Mouse (Mus musculus) midbrain, embryonic 15.5 days (tissue): ENCODE measurements at regions not wholly inside any gene's neighbourhood (a gene's known extent, or its start where the extent isn't known, plus 50 kb on each side); places are given as distances from the start of the nearest gene placed in this dataset.
"Not testable (repeated sequence)": the region's sequence is repeated elsewhere in the genome, so short reads cannot be mapped to it uniquely, and the experiment has no call there.

Experiments
- ATAC-seq: fragments of 200-750 bp; cut with Nextera tagmentation; replicated peaks from 2 replicates; pipeline ENCODE4 v1.8.0; 2017; ENCODE audit warnings: moderate TSS enrichment
- H3K27ac ChIP-seq: fragments of 300-500 bp; sonication (generic); 2 replicates; pipeline ENCODE4 v1.5.1; 2015; ENCODE audit warnings: mild to moderate bottlenecking, inconsistent platforms
- H3K27me3 ChIP-seq: fragments of 300-500 bp; sonication (generic); replicated peaks from 2 replicates; pipeline ENCODE4 v1.6.1; 2015; ENCODE audit warnings: inconsistent platforms
- H3K36me3 ChIP-seq: fragments of 300-500 bp; sonication (generic); replicated peaks from 2 replicates; pipeline ENCODE4 v1.6.1; 2015; ENCODE audit warnings: inconsistent platforms
- H3K4me1 ChIP-seq: fragments of 300-500 bp; sonication (generic); 2 replicates; pipeline ENCODE4 v1.6.1; 2015; ENCODE audit warnings: inconsistent platforms
- H3K4me2 ChIP-seq: fragments of 300-500 bp; sonication (generic); 2 replicates; pipeline ENCODE4 v1.6.1; 2015; ENCODE audit warnings: inconsistent platforms, mild to moderate bottlenecking, moderate library complexity
- H3K4me3 ChIP-seq: fragments of 300-500 bp; sonication (generic); 2 replicates; pipeline ENCODE4 v1.5.1; 2015; ENCODE audit warnings: mild to moderate bottlenecking, inconsistent platforms
- H3K9ac ChIP-seq: fragments of 300-500 bp; sonication (generic); 2 replicates; pipeline ENCODE4 v1.6.1; 2015; ENCODE audit warnings: mild to moderate bottlenecking, inconsistent platforms
- H3K9me3 ChIP-seq: fragments of 300-500 bp; sonication (generic); 2 replicates; pipeline ENCODE4 v1.6.1; 2016; ENCODE audit warnings: inconsistent platforms
- WGBS: fragments of 180-500 bp; shearing (Covaris S2); methylation state at CpG from one replicate; pipeline ENCODE4 v1.1.7; 2015; ENCODE audit warnings: mixed read lengths; 5-methylcytosine and 5-hydroxymethylcytosine counted together

- Histone ChIP-seq H3K9me3 (no peaks in the 10 kb centered on the region), H3K9ac (no peak overlapping the region), H3K4me3 (no peak overlapping the region), H3K36me3 (no peaks in the 10 kb centered on the region), H3K27me3 (no peaks in the 10 kb centered on the region), H3K4me1 (no peaks in the 10 kb centered on the region), H3K4me2 (no peak overlapping the region), H3K27ac (no peak overlapping the region)
- ATAC-seq = no peak
- 42% methylated on average over 7 of the region's 7 CpGs for WGBS
Observed at GRCm38 (mm10) chr6:14528564-14528963, 226.5 kb downstream of the Ppp1r3a start.

- whole genome bisulfite sequencing = 27% methylated on average over 2 of the region's 2 CpGs
- H3K4me1 ChIP-seq = no peaks in the 10 kb centered on the region
- ATAC-seq = no peak
- no peaks in the 10 kb centered on the region for H3K27me3 ChIP-seq
- no peaks in the 10 kb centered on the region for H3K36me3 ChIP-seq
- H3K4me3 ChIP-seq = no peak overlapping the region
- H3K9ac ChIP-seq = no peak overlapping the region
- no peak overlapping the region for H3K27ac ChIP-seq
- H3K4me2 ChIP-seq = no peak overlapping the region
- H3K9me3 ChIP-seq = no peaks in the 10 kb centered on the region
Observed at GRCm38 (mm10) chr6:14522742-14523141, 232.3 kb downstream of the Ppp1r3a start.

DNA sequence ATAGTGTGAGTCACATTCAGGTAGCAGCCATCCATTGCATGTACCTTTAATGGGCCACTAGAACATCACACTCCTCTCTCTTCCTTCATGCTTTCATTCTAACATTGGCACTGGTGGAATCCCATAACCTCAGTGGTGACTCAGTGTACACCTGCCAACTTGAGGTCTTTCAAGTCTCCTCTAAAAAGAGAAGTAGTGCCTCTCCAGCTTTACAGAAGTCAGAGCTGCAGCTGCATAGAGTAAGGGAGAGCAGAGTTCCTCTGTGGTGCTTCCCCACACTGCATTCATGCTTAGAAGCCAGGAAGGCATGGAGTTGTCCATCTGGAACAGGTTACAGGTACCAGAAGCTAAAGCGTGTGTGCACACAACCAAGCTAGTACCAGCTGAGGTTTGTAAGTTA is 233.8 kb downstream of the Ppp1r3a start:
- Histone ChIP-seq H3K4me2 (no peak overlapping the region), H3K9me3 (no peaks in the 10 kb centered on the region), H3K36me3 (no peaks in the 10 kb centered on the region), H3K27me3 (no peaks in the 10 kb centered on the region), H3K27ac (no peak overlapping the region), H3K9ac (no peak overlapping the region), H3K4me3 (no peak overlapping the region), H3K4me1 (no peaks in the 10 kb centered on the region)
- WGBS = 90% methylated on average over 1 of the region's 1 CpGs
- no peak for ATAC-seq

DNA sequence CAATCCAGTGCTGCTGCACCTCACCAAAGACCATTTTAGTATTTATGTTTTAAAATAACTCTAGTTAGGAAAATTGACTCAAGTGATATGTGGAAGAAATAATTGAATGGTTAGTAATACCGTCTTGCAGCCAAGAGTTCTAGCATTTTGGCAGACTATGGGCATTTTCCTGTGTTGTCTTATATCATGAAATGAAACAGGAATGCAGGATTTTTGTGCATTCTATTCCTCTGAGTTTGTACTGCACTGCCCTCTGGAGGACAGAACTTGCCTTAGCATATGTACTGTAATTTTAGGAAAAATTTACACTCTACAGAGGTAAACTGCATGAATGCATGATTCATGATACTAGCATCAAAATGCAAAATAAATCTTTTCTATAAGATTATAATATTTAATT is 250.9 kb downstream of the Ppp1r3a start:
- Histone ChIP-seq H3K27ac (no peak overlapping the region), H3K36me3 (no peaks in the 10 kb centered on the region), H3K9ac (no peak overlapping the region), H3K27me3 (no peaks in the 10 kb centered on the region), H3K4me1 (no peaks in the 10 kb centered on the region), H3K4me3 (no peak overlapping the region), H3K4me2 (no peak overlapping the region), H3K9me3 (no peaks in the 10 kb centered on the region)
- 34% methylated on average over 1 of the region's 1 CpGs for WGBS
- peak; percentile 89 for ATAC-seq

GRCm38 (mm10) chr6:14500663-14501062 is 254.4 kb downstream of the Ppp1r3a start:
- WGBS = 89% methylated on average over 2 of the region's 2 CpGs
- no peaks in the 10 kb centered on the region for H3K9me3 ChIP-seq
- H3K4me3 ChIP-seq = no peak overlapping the region
- H3K36me3 ChIP-seq = no peaks in the 10 kb centered on the region
- ATAC-seq = no peak
- H3K4me1 ChIP-seq = no peaks in the 10 kb centered on the region
- H3K27me3 ChIP-seq = no peaks in the 10 kb centered on the region
- no peak overlapping the region for H3K9ac ChIP-seq
- H3K4me2 ChIP-seq = no peak overlapping the region
- H3K27ac ChIP-seq = no peak overlapping the region

GRCm38 (mm10) chr6:14499882-14500281 is 255.2 kb downstream of the Ppp1r3a start:
- H3K36me3 ChIP-seq, H3K27me3 ChIP-seq, H3K9ac ChIP-seq, H3K4me1 ChIP-seq, H3K27ac ChIP-seq, H3K9me3 ChIP-seq, H3K4me2 ChIP-seq, H3K4me3 ChIP-seq, ATAC-seq: not testable (repeated sequence)
- 57% methylated on average over 1 of the region's 1 CpGs for WGBS

DNA sequence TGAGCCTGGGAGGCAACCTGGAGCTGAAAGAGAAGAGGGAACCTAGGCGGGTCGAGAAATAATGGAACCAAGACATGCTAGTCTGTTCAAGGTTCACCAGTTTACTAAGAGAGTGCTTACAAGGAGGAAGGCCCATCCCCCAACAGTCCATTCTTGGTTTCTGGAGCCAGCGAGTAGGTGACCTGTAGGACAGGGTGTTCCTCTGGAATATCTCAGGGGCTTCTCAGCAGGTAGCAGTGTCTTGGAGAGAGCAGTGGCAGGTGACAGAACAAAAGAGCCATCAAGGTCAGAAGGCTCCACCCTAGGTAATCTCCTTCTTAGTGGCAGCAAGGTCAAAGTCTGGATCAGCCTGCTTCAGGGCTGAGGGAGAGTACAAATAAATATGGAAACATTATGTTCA is 268.4 kb downstream of the Ppp1r3a start:
- not testable (repeated sequence) for H3K27me3 ChIP-seq, H3K36me3 ChIP-seq, H3K4me3 ChIP-seq, H3K9ac ChIP-seq, H3K4me1 ChIP-seq, ATAC-seq, H3K9me3 ChIP-seq, H3K27ac ChIP-seq, H3K4me2 ChIP-seq
- WGBS = 49% methylated on average over 3 of the region's 3 CpGs

DNA sequence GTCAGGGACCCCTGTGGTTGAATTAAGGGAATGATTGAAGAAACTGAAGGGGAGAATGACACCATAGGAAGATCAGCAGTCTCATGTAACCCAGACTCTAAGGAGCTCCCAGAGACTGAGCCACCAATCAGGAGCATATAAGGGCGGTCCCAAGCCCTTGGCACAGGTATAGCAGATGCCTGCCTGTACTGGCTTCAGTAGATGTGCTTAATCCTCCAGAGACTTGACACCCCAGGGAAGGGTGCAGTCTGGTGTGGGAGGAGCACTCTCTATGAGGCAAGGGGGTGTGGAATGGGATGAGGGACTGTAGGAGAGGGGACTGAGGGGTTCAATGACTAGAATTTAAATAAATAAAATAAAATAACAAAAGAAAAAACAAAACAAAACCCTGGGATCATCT is 298.7 kb downstream of the Ppp1r3a start:
- Histone ChIP-seq H3K9me3 (no peaks in the 10 kb centered on the region), H3K4me1 (no peaks in the 10 kb centered on the region), H3K36me3 (no peaks in the 10 kb centered on the region), H3K4me3 (no peak overlapping the region), H3K27me3 (no peaks in the 10 kb centered on the region), H3K9ac (no peak overlapping the region), H3K4me2 (no peak overlapping the region), H3K27ac (no peak overlapping the region)
- WGBS = 83% methylated on average over 1 of the region's 1 CpGs
- no peak for ATAC-seq

- H3K36me3 ChIP-seq = not testable (repeated sequence)
Observed at GRCm38 (mm10) chr6:14453321-14453720, 301.8 kb downstream of the Ppp1r3a start.

DNA sequence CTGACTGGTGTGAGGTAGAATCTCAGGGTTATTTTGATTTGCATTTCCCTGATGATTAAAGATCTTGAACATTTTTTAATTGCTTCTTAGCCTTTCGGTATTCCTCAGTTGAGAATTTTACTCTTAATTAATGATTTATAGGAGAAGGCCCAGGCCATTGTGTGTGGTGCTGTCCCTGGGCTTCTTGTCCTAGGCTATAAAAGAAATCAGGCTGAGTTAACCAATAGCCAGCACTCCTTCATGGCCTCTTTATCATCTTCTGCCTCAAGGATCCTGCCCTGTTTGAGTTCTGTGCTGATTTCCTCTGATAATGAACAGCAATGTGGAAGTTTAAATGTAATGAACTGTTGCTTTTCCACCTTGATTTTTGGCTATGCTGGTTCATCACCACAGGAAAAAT is 323.3 kb downstream of the Ppp1r3a start:
- 94% methylated on average over 1 of the region's 1 CpGs for WGBS
- ATAC-seq = no peak
- H3K27me3 ChIP-seq = no peaks in the 10 kb centered on the region
- H3K27ac ChIP-seq = no peak overlapping the region
- H3K9me3 ChIP-seq = no peaks in the 10 kb centered on the region
- H3K4me3 ChIP-seq = no peak overlapping the region
- H3K9ac ChIP-seq = no peak overlapping the region
- H3K36me3 ChIP-seq = no peaks in the 10 kb centered on the region
- no peak overlapping the region for H3K4me2 ChIP-seq
- H3K4me1 ChIP-seq = no peaks in the 10 kb centered on the region

More at GRCm38 (mm10) chr6:14453321-14453720, 301.8 kb downstream of the Ppp1r3a start:
- not testable (repeated sequence) for H3K9me3 ChIP-seq, H3K27me3 ChIP-seq, H3K9ac ChIP-seq, H3K27ac ChIP-seq, H3K4me2 ChIP-seq, ATAC-seq, H3K4me3 ChIP-seq, H3K4me1 ChIP-seq
- 83% methylated on average over 3 of the region's 3 CpGs for WGBS

DNA sequence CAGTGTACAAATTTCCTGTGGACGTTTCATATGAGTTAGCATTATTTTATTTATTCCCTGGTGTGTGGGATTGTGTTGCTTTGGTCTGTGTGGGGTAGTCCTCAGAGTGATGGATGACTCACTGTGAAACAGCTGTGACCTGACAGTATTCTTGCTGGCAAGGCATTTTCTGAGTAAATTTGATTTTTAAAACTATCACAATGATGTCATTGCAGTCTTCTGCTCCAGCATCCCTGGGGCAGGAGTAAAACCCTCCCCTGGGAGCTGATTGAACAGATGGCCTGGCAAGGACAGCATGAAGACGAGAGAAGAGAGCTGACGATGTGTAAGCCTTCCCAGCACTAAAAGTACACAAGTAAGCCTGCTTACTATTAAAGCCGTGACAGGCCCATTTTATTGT is 345.3 kb downstream of the Ppp1r3a start:
- H3K4me3 ChIP-seq = no peak overlapping the region
- H3K36me3 ChIP-seq = no peaks in the 10 kb centered on the region
- 27% methylated on average over 4 of the region's 4 CpGs for WGBS
- ATAC-seq = no peak
- H3K9me3 ChIP-seq = no peaks in the 10 kb centered on the region
- no peaks in the 10 kb centered on the region for H3K27me3 ChIP-seq
- no peak overlapping the region for H3K9ac ChIP-seq
- no peak overlapping the region for H3K4me2 ChIP-seq
- H3K4me1 ChIP-seq = no peaks in the 10 kb centered on the region
- no peak overlapping the region for H3K27ac ChIP-seq

DNA sequence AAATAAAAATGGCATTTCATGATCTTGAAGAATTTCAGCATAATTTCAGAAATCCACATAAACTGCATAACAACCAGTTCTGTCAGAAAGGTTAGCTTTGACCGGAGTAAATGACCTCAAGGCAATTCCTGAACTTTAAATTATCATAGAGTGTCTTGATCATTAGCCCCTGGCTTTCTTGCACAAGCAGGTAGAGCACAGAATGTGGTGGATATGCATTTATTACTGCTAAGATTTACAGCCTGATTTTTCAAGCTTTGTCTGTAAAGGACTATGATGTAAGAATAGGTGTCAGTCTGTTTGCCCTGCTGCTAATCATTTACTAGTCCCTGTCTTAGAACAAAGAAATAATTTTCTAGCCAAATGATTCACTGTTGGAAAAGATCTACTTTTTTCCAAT is 347.3 kb downstream of the Ppp1r3a start:
- ATAC-seq = no peak
- Histone ChIP-seq H3K9ac (no peak overlapping the region), H3K9me3 (no peaks in the 10 kb centered on the region), H3K4me1 (no peaks in the 10 kb centered on the region), H3K4me2 (no peak overlapping the region), H3K36me3 (no peaks in the 10 kb centered on the region), H3K4me3 (no peak overlapping the region), H3K27ac (no peak overlapping the region), H3K27me3 (no peaks in the 10 kb centered on the region)
- WGBS = 73% methylated on average over 1 of the region's 1 CpGs

GRCm38 (mm10) chr6:14358280-14358679 is 396.8 kb downstream of the Ppp1r3a start:
- 88% methylated on average over 5 of the region's 5 CpGs for WGBS
- no peak overlapping the region for H3K9ac ChIP-seq
- no peaks in the 10 kb centered on the region for H3K9me3 ChIP-seq
- no peaks in the 10 kb centered on the region for H3K36me3 ChIP-seq
- no peak for ATAC-seq
- no peak overlapping the region for H3K27ac ChIP-seq
- H3K27me3 ChIP-seq = no peaks in the 10 kb centered on the region
- H3K4me2 ChIP-seq = no peak overlapping the region
- H3K4me1 ChIP-seq = no peaks in the 10 kb centered on the region
- H3K4me3 ChIP-seq = no peak overlapping the region
